Mouse (Mus musculus) 3T3-L1 (cell line): ENCODE measurements around the gene Mars.
"Not testable (repeated sequence)": the region's sequence is repeated elsewhere in the genome, so short reads cannot be mapped to it uniquely, and the experiment has no call there.

Source experiments
- DNase-seq: peaks from one replicate; pipeline ENCODE4 v3.0.0-alpha.2; 2015; ENCODE audit warnings: low read depth, low spot score

Mars gene

GRCm38 (mm10) chr10:127337536-127338099 is 26.0 kb upstream of the Mars start:
- DNase-seq = no peak

DNA sequence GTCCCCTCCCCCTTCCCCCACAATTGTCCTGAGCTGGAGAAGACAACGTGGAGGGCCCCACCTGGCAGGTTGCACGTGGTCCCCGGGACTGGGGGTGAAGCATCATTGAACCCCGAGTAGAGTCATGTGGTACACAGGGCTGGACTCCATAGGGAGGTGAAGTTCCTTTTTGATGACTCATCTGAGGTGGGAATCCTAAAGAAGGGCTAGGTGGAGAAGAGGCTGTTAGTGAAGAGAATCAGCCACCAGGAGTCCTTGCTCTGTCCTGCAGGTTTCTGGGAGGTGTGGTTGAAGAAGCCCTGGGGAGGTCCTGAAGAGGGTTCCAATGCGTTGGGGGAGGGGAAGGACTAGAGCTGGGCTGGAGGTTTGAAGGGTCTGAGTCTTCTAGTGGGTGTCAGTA is 25.4 kb upstream of the Mars start:
- peak; percentile 41 for DNase-seq

DNA sequence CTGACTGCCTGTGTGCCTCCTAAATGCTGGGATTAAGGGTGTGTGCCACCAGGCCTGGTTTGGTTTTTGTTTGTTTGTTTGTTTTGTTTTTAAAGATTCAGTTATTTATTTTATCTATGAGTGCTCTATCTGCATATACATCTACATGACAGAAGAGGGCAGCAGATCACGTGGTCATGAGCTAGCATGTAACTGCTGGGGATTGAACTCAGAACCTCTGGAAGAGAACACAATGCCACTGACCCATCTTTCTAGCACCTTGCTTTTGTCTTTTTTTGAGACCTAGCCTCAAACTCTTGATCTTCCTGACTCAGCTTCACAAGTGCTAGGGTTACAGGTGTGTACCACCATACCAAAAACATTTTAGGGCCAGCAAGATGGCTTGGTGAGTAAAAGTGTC is 23.7 kb upstream of the Mars start:
- DNase-seq = no peak

DNA sequence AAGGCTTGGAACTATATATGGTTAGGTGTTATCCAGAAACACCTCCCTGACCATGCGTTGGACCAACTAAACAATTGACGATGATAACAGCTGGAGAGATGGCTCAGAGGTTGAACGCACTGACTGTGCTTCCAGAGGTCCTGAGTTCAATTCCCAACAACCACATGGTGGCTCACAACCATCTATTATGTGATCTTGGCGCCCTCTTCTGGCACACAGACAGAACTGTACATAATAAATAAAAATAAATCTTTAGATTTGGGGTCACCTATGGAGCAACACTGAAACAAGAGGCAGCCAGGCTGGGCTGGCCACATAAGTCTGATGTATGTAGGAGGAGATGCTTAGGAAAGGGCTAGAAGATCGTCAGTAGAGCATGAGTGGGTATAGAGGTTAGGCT is 21.6 kb upstream of the Mars start:
- peak; percentile 35 for DNase-seq

DNA sequence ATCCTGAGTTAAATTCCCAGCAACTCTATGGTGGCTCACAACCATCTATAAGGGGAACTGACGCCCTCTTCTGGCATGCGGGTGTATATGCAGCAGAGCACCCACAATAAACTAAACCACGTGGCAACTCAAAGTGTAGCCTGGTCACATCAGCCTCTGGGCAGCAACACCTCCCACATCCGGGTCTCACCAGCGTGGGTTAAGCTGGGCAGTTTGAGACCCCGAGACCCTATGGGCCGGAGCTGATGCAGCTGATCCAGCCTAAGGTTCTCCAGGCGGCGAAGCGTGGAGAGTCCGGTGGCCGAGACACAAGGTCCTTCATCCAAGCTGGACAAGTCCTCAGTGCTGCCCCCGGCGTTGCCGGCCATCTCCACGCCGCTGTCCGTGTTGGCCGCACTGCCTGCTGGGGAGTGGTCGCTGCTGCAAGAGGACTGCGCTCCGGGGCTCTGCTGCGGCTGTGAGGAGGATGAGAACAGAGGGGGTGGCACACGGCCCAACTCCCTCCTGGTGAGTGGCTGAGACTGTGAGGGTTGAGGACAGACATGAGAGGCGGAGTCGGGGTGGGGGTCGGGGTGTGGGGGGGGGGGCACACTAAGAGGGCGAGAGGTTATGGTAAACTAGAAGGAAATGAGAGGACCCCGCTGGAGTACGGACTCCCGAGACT is 20.8 kb upstream of the Mars start:
- DNase-seq = no peak

GRCm38 (mm10) chr10:127330212-127330611 is 18.6 kb upstream of the Mars start:
- no peak for DNase-seq

DNA sequence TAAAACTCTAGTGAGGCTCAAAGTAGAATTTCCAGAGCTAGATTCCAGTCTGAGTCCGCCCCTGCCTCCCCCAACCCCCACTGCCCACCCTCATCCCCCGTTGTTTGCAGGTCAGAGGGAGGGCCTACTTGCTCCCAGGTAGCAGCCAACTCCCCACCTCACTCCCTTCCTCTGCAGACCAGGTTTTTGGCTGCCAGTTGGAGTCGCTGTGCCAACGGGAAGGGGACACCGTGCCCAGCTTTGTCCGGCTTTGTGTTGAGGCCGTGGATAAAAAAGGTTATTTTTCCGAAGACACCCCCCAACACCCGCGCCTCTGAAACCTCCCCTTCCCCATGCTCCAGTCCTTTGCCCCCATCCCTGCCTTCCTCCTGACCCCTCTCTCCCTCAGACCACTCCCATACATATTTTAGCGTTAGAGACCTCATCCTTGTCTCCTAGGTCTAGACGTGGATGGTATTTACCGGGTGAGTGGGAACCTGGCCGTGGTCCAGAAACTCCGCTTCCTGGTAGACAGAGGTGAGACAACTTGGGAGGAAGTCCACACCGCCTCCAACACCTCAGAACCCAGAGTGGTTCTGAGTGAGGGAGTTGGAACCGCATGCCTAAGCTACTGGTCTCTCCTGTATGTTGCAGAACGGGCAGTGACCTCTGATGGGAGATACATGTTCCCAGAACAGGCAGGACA is 16.0 kb upstream of the Mars start:
- DNase-seq = no peak

GRCm38 (mm10) chr10:127326828-127327227 is 15.2 kb upstream of the Mars start:
- no peak for DNase-seq

DNA sequence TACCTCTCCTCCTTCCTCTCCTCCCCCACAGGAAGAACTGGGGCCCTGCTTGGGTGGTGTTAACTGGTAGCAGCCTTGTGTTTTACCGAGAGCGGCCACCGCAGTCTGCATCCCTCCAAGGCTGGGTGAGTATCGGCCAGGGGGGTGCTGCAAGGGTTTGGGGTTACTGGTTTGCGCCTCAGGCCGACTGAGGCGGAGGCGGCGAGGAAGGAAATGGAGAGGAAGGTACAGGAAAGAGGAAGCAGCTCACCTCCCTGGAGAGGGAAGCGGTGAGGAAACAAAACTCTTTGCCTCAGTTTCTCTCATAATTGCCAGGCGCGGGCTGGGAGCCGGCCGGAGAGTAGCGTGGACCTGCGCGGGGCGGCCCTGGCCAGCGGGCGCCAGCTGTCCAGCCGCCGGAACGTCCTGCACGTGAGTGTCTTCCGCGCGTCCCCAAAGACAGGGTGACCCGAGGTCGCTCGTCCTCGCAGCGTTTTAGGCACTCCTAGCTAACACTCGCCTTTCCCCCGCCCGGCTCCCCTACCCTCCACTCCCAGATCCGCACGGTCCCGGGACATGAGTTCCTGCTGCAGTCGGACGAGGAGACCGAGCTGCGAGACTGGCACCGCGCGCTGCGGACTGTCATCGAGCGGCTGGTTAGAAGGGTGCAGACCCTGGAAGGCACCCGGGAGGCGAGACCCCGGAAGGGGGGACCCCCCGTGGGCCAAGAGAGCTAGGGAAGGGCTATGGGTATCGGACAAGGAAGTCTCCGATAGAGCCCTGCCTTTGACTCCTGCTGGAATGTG is 14.6 kb upstream of the Mars start:
- no peak for DNase-seq

- no peak for DNase-seq
Observed at GRCm38 (mm10) chr10:127325454-127326016, 13.9 kb upstream of the Mars start.

DNA sequence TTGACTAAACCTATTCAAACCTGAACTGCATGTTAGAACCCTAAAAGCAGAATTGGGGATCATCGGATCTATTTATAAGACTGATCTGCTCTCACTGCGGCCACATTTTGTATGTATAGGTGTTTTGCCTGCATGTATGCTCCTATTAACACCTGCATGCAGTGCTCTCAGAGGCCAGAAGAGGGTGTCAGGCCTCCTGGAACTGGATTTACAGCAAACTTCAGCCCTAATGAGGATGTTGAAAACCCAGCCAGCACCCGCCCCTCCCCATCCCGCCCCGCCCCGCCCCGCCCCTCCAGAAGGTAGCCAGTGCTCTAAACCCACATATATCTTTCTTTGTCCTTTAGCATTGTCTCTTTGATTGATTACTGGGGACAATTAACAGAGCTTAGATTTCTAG is 12.9 kb upstream of the Mars start:
- peak; percentile 63 for DNase-seq

- no peak for DNase-seq
Observed at GRCm38 (mm10) chr10:127323131-127323855, 11.7 kb upstream of the Mars start.

DNA sequence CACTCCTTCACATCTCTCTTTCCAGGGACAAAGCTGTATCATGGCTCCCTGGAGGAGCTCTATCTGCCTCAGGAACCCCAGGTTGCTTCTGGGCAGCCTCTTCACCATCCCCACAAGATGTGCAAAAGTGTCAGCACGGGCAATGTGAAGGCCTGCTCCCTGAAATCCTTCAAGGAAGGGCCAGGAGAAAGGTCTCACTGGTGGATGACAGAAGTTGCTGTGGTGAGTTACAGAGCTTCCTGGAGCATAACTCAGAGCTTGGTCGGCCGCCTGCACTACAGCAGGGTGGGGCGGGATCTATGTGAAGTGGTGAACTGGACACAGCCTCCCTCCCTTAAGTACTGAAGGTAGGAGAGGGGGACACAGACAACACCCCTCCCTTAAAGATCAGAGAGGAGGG is 11.1 kb upstream of the Mars start:
- no peak for DNase-seq

GRCm38 (mm10) chr10:127322178-127322577 is 10.6 kb upstream of the Mars start:
- DNase-seq = no peak

- no peak for DNase-seq
Observed at GRCm38 (mm10) chr10:127321621-127322020, 10.0 kb upstream of the Mars start, which contains the start of gene Arhgap9. Gene Arhgap9, plus strand, starts transcription at chr10:127321964.

- no peak for DNase-seq
Observed at GRCm38 (mm10) chr10:127319969-127320368, 8.4 kb upstream of the Mars start.

- DNase-seq = no peak
Observed at GRCm38 (mm10) chr10:127318009-127318408, 6.4 kb upstream of the Mars start.

DNA sequence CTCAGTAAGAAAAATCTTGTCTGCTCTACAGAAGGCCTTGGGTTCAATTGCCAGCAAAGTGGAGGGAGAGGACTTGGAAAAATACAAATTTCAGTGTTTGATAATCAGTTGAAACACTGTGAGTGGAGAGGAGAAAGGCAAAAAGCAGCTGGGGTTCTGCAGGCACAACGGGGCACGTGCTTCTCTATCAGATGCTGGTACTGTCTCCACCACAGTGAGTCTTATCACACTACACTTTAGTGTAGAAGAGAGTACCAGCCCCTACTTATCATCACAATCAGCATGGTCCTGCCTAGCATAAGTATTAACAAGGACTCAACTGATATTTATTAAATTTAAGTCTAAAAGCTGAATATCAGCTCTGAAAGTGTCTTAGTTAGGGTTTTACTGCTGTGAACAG is 5.7 kb upstream of the Mars start:
- no peak for DNase-seq

DNA sequence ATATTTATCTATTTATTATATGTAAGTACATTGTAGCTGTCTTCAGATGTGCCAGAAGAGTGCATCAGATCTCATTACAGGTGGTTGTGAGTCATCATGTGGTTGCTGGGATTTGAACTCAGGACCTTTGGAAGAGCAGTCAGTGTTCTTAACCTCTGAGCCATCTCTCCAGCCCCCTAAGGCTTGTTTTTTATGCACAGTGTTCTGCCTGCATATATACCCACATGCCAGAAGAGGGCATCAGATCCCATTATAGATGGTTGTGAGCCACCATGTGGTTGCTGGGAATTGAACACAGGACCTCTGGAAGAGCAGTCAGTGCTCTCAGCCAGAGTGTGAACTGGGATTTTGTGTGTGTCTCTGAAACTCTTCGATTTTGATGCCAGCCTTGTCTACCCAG is 3.4 kb upstream of the Mars start:
- DNase-seq = not testable (repeated sequence)

- not testable (repeated sequence) for DNase-seq
Observed at GRCm38 (mm10) chr10:127313516-127313915, 1.9 kb upstream of the Mars start.

GRCm38 (mm10) chr10:127312858-127313257 is 1.3 kb upstream of the Mars start:
- DNase-seq = no peak
